Mouse (Mus musculus): Measurements from ENCODE around the gene Acot7.

Gene Acot7

GRCm38 (mm10) chr4:152272449-152273049 lies 94.6 kb downstream of the Acot7 start:
- peak; percentile 63 for DNase-seq (ENCODE audit: low spot score)

GRCm38 (mm10) chr4:152273191-152273590 lies 95.3 kb downstream of the Acot7 start:
- DNase-seq (ENCODE audit: low spot score), result no peak

GRCm38 (mm10) chr4:152273621-152274236 lies 95.8 kb downstream of the Acot7 start, which contains the start of gene Gpr153:
Gene Gpr153 (plus strand): TSS chr4:152274232.
- DNase-seq (ENCODE audit: low spot score), result no peak

- DNase-seq (ENCODE audit: low spot score), result no peak
Observed at GRCm38 (mm10) chr4:152274681-152275131, 96.8 kb downstream of the Acot7 start.

- DNase-seq (ENCODE audit: low spot score), result no peak
Observed at GRCm38 (mm10) chr4:152276389-152277347, 98.7 kb downstream of the Acot7 start.

GRCm38 (mm10) chr4:152277916-152278315 lies 100.0 kb downstream of the Acot7 start:
- no peak for DNase-seq (ENCODE audit: low spot score)

- no peak for DNase-seq (ENCODE audit: low spot score)
Observed at GRCm38 (mm10) chr4:152278986-152279385, 101.1 kb downstream of the Acot7 start.

- DNase-seq (ENCODE audit: low spot score), result no peak
Observed at GRCm38 (mm10) chr4:152281601-152282000, 103.7 kb downstream of the Acot7 start.

GRCm38 (mm10) chr4:152282721-152283120 lies 104.8 kb downstream of the Acot7 start:
- no peak for DNase-seq (ENCODE audit: low spot score)

GRCm38 (mm10) chr4:152283186-152283950 lies 105.4 kb downstream of the Acot7 start:
- peak; percentile 77 for DNase-seq (ENCODE audit: low spot score)

- no peak for DNase-seq (ENCODE audit: low spot score)
Observed at GRCm38 (mm10) chr4:152285505-152285904, 107.6 kb downstream of the Acot7 start.

GRCm38 (mm10) chr4:152286183-152286582 lies 108.2 kb downstream of the Acot7 start:
- no peak for DNase-seq (ENCODE audit: low spot score)

GRCm38 (mm10) chr4:152286887-152287286 lies 109.0 kb downstream of the Acot7 start:
- DNase-seq (ENCODE audit: low spot score), result peak; percentile 61

GRCm38 (mm10) chr4:152287317-152288120 lies 109.6 kb downstream of the Acot7 start:
- DNase-seq (ENCODE audit: low spot score), result no peak

GRCm38 (mm10) chr4:152288398-152288945 lies 110.5 kb downstream of the Acot7 start:
- DNase-seq (ENCODE audit: low spot score), result no peak

- no peak for DNase-seq (ENCODE audit: low spot score)
Observed at GRCm38 (mm10) chr4:152290385-152290784, 112.5 kb downstream of the Acot7 start.

- DNase-seq (ENCODE audit: low spot score), result no peak
Observed at GRCm38 (mm10) chr4:152290991-152291390, 113.1 kb downstream of the Acot7 start.

GRCm38 (mm10) chr4:152291562-152291961 lies 113.6 kb downstream of the Acot7 start, which contains the start of gene Hes3:
Gene Hes3 (minus strand): TSS chr4:152291662.
- DNase-seq (ENCODE audit: low spot score), result no peak

- no peak for DNase-seq (ENCODE audit: low spot score)
Observed at GRCm38 (mm10) chr4:152292102-152292765, 114.3 kb downstream of the Acot7 start.

Data from testis, postnatal 14 days (tissue).